Mouse (Mus musculus): ENCODE data around the gene Psmc6. TPM values are rescaled to one million over a fixed set of nuclear protein-coding genes. Genes with fewer than 3 reads are reported as not detected.

Psmc6 gene
- polyA plus RNA-seq, 1 experiment = 38.0 TPM

DNA sequence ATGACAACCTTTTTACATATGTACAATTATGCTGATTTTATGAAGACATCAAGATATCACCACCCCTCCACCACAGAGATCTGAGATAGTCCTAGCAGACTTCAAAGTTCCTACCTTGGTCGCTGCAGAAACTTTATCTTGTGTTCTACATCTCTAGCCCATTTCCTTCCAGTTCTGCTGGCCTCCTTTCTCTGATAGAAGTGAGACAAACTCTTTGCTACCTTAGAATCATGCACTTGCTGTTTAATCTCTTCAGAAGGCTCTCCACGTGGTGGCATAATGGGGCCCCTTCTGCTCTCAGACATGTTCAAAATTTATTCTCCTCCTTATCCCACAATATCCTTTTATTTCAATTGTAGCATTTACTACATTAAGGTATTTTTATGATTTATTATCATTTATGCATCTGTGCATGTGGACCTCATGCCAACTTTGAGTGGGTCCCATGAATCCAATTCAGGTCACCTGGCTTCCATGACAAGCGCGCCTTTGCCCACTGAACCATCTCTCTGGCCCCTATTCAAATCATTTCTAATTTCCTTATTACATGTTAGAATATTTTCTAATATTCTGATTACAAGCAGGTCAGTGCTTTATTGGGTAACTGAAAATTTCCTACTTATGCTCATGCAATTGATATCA lies 1.4 kb upstream of the Psmc6 start:
- H3K36me3 ChIP-seq (ENCODE audit: control insufficient read depth, insufficient read depth, low read length) = peaks cover 16% of the 10 kb centered on the region
- H3K27me3 ChIP-seq (ENCODE audit: control insufficient read depth, insufficient read depth, low read length) = no peaks in the 10 kb centered on the region
- H3K27ac ChIP-seq (ENCODE audit: control insufficient read depth, insufficient read depth, low read length) = peak overlapping the region; percentile 62; the same call in 1 of the 2 replicates
- TF ChIP-seq CTCF (IDR thresholded peaks at IDR 0.05; ENCODE audit: borderline replicate concordance, control insufficient read depth, extremely low read depth, insufficient read depth, low read length, poor library complexity) (no peak), POLR2A (IDR thresholded peaks at IDR 0.05; ENCODE audit: control insufficient read depth, extremely low read depth, insufficient read depth, low read length, poor library complexity) (no peak)
- H3K4me1 ChIP-seq (replicated peaks; ENCODE audit: control insufficient read depth, insufficient read depth, low read length) = peaks cover 8% of the 10 kb centered on the region
- no peak for DNase-seq
- no peak overlapping the region for H3K4me3 ChIP-seq (ENCODE audit: control insufficient read depth, insufficient read depth, low read length)
- 54% methylated on average over 4 of the region's 4 CpGs for WGBS

DNA sequence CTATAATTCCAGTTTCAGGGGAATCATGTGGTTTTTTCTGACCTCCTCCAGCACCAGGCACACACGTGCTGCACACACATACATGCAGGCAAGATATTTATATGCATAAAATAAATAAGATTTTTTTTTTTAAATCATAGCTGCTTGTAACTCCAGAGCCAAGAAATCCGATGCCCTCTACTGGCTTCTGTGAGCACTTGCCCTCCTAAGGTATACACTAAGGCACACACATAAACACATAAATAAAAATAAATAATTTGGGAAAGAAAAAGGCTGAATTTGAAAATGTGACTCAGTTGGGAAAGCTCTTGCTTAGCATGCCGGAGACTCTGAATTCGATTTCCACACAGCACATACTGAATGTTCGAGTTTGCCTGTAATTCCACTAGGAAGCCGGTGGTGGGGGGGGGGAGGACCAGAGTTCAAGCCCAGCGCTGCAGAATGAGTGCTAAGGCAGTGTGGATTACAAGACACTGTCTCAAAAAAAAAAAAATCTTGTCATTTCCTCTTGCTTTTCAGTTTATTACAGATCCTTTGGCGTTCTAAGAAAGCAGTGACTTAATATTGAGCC lies 485 bp upstream of the Psmc6 start:
- 26% methylated on average over 8 of the region's 8 CpGs for WGBS
- TF ChIP-seq POLR2A (IDR thresholded peaks at IDR 0.05; ENCODE audit: control insufficient read depth, extremely low read depth, insufficient read depth, low read length, poor library complexity) (no peak), CTCF (IDR thresholded peaks at IDR 0.05; ENCODE audit: borderline replicate concordance, control insufficient read depth, extremely low read depth, insufficient read depth, low read length, poor library complexity) (no peak)
- Histone ChIP-seq H3K27ac (ENCODE audit: control insufficient read depth, insufficient read depth, low read length) (no peak overlapping the region), H3K36me3 (ENCODE audit: control insufficient read depth, insufficient read depth, low read length) (peaks cover 18% of the 10 kb centered on the region), H3K27me3 (ENCODE audit: control insufficient read depth, insufficient read depth, low read length) (no peaks in the 10 kb centered on the region), H3K4me1 (replicated peaks; ENCODE audit: control insufficient read depth, insufficient read depth, low read length) (peaks cover 8% of the 10 kb centered on the region), H3K4me3 (ENCODE audit: control insufficient read depth, insufficient read depth, low read length) (no peak overlapping the region)
- no peak for DNase-seq

DNA sequence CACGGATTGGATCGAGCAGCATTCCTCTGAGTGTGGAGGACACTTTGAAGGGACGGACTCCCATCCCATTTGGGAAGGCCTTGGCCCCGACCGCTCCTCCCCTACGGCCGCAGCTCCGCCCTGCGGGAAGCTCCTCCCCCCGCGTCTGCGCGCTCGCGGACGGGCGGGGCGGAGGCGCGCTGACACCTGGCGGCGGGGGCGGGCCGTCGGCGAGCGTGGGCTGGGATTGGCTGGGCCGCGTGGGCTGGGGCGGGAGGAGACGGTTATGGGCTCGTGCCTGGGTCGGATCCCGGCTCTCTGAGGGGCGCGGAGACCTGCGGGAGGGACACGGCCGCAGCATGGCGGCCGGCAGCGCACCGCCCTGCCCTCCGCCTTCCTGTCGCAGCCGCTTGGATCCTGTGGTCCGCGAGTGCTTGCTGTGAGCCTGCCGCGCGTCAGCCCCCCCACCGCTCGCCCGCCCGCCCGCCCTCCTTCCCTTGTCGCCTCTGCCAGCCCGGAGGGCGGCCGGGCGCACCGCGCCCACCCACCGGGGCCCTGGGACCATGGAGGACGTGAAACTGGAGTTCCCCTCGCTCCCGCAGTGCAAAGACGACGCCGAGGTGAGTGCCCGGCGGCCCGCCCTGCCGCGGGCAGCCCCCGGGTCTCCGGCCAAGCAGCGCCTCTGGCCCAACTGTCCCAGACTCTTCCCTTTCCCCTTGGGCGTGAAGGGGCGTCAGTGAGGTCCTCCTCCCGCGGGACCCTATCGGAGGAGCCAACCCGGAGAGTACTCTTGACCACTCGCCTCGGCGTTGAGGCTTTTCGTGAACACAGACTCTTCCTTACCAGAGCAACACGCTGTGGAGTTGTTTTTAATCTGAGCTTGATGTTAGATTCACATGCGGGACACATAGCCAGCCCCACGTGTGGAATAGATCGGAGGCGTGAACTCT lies 21.6 kb downstream of the Psmc6 start, which contains the start of gene Styx:
Gene Styx, plus strand, starts transcription at position 163 of the 929 bp plus-strand sequence.
- TF ChIP-seq CTCF (IDR thresholded peaks at IDR 0.05; ENCODE audit: borderline replicate concordance, control insufficient read depth, extremely low read depth, insufficient read depth, low read length, poor library complexity) = no peak
- peak; percentile 32; the same call in 1 of the 2 replicates for TF ChIP-seq POLR2A (IDR thresholded peaks at IDR 0.05; ENCODE audit: control insufficient read depth, extremely low read depth, insufficient read depth, low read length, poor library complexity)

DNA sequence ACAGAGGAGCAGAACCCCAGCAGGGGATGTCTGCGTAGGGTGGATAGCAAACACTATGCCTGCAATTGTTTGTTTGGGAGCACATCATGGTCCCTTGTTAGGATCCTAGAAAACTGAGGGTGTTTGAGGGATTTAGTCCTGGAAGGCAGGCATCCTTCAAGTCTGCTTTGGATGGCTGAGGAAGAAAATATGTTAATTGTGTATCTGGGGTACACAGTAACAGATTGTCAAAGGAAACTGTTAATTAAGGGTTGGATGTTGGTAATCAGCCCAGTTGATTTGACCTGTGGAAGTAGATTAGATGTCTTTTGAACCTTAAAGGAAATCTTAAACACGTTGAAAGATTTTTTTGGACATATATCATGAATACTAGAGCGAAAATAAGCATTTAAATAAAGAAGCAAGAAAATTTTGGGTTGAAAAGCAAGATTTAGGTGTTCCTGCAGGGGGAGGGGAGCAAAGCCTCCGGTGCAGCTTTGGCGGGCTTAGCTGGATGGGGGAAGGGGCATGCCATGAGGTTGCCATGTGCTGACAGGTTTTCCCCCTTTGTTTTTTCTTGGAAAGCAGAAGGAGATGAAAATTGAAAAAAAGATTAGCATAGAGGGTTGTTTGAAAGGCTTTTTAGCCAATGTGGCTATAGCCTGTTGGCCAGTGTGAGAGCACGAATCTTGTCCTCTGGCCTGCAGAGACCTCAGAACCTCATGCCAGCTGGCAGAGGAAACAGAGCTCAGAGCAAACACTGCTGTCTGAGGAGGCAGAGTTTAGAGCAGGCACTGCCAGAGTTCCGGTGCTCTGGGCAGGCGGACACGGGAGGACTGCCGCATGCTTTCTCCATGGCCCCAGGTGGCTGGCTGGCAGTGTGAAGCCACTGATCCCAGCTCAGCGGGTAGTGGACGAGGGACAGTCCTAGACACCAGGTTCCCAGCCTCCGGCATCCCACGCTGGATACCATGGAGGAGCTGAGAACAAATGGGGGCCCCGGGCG lies 34.9 kb downstream of the Psmc6 start:
- TF ChIP-seq POLR2A (IDR thresholded peaks at IDR 0.05; ENCODE audit: control insufficient read depth, extremely low read depth, insufficient read depth, low read length, poor library complexity) (no peak), CTCF (IDR thresholded peaks at IDR 0.05; ENCODE audit: borderline replicate concordance, control insufficient read depth, extremely low read depth, insufficient read depth, low read length, poor library complexity) (no peak)
- H3K27me3 ChIP-seq (ENCODE audit: control insufficient read depth, insufficient read depth, low read length) = no peaks in the 10 kb centered on the region
- peaks cover 4% of the 10 kb centered on the region for H3K36me3 ChIP-seq (ENCODE audit: control insufficient read depth, insufficient read depth, low read length)
- no peak for DNase-seq
- no peak overlapping the region for H3K27ac ChIP-seq (ENCODE audit: control insufficient read depth, insufficient read depth, low read length)
- no peaks in the 10 kb centered on the region for H3K4me1 ChIP-seq (replicated peaks; ENCODE audit: control insufficient read depth, insufficient read depth, low read length)
- H3K4me3 ChIP-seq (ENCODE audit: control insufficient read depth, insufficient read depth, low read length) = no peak overlapping the region
- WGBS = 97% methylated on average over 16 of the region's 16 CpGs

More for the DNA sequence above, 21.6 kb downstream of the Psmc6 start, which contains the start of gene Styx:
- peaks cover 16% of the 10 kb centered on the region for H3K36me3 ChIP-seq (ENCODE audit: control insufficient read depth, insufficient read depth, low read length)
- peak within 1 kb of the TSS; percentile 63 for H3K4me3 ChIP-seq (ENCODE audit: control insufficient read depth, insufficient read depth, low read length)
- peak; percentile 96 for DNase-seq
- H3K27me3 ChIP-seq (ENCODE audit: control insufficient read depth, insufficient read depth, low read length) = no peaks in the 10 kb centered on the region
- under 1% methylated on average over 90 of the region's 93 CpGs for whole genome bisulfite sequencing
- no peaks in the 10 kb centered on the region for H3K4me1 ChIP-seq (replicated peaks; ENCODE audit: control insufficient read depth, insufficient read depth, low read length)
- H3K27ac ChIP-seq (ENCODE audit: control insufficient read depth, insufficient read depth, low read length) = no peak within 1 kb of the TSS

DNA sequence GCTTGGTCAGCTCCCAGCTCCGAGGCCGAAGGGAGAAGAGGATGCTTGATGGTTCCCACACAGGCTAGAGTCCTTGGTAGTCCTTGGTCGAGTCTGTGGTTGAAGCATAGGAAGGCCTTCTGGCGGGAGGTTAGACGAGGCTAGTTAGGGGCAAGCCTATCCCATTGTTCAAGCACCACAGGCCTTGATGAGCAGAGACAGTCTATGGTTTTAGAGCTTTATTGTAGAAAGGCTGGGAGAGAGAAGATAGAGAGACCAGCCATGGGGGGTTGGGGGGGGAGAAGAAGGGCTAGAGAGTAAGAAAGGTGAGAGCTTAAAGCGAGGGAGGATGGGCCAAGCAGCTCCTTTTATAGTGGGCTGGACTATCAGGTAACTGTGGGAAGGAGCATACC lies 35.6 kb downstream of the Psmc6 start:
- WGBS = 95% methylated on average over 6 of the region's 6 CpGs
- no peak overlapping the region for H3K27ac ChIP-seq (ENCODE audit: control insufficient read depth, insufficient read depth, low read length)
- DNase-seq = no peak
- TF ChIP-seq CTCF (IDR thresholded peaks at IDR 0.05; ENCODE audit: borderline replicate concordance, control insufficient read depth, extremely low read depth, insufficient read depth, low read length, poor library complexity) (no peak), POLR2A (IDR thresholded peaks at IDR 0.05; ENCODE audit: control insufficient read depth, extremely low read depth, insufficient read depth, low read length, poor library complexity) (no peak)
- no peak overlapping the region for H3K4me3 ChIP-seq (ENCODE audit: control insufficient read depth, insufficient read depth, low read length)
- H3K4me1 ChIP-seq (replicated peaks; ENCODE audit: control insufficient read depth, insufficient read depth, low read length) = no peaks in the 10 kb centered on the region
- H3K36me3 ChIP-seq (ENCODE audit: control insufficient read depth, insufficient read depth, low read length) = peaks cover 10% of the 10 kb centered on the region
- no peaks in the 10 kb centered on the region for H3K27me3 ChIP-seq (ENCODE audit: control insufficient read depth, insufficient read depth, low read length)

All from thymus, adult 2 months (tissue).